Comparison of ENCODE assay signal across 8 mouse cellular contexts in the genomic region with DNA sequence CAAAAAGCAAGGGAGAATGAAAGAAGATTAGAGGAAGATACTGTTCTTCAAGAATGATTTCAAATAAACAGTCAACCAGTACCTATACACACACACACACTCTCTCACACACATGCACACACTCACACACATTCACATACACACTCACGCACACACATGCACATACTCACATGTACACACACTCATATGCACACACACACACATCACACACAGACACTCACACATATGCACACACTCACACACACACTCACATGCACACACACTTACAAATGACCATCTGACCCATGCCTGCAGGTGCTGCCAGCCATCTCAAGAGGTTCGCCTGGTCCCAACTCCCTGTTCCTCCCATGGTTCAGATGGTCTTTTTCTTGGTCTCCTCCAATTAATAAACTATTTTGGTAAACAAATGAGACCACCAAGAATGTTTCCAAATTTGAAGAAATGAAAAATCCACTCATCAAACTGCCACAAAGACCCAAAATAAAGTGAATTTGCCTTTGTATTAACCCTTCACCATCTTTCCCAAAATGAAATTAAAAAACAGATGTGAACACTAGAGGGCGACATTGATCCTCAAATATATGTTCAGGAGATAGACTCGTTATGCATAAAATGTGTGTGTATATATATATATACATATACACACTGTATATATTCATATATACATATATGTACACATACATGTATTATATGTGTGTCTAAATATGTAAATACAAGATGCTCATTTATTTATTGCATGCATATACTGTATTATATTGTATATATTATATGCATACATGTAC.
DNase-seq lines count a peak whose midpoint lies in the region; ATAC-seq and TF ChIP-seq lines count a peak whose summit lies in the region.

No protein-coding gene starts in this region.

- no peak overlapping the region for H3K4me3 ChIP-seq in kidney, postnatal 0 days (replicated peaks; ENCODE audit: low read depth, low read length)
- H3K4me3 ChIP-seq in E14TG2a.4 (replicated peaks; ENCODE audit: low read length) = no peak overlapping the region

- no peak overlapping the region for H3K27ac ChIP-seq in kidney, postnatal 0 days

- H3K4me2 ChIP-seq in kidney, postnatal 0 days (ENCODE audit: low read length) = no peak overlapping the region

- H3K27me3 ChIP-seq in kidney, postnatal 0 days (ENCODE audit: insufficient read depth, low read length) = no peaks in the 10 kb centered on the region
- H3K27me3 ChIP-seq in E14TG2a.4 (ENCODE audit: insufficient read depth, low read length) = no peaks in the 10 kb centered on the region

- no peaks in the 10 kb centered on the region for H3K36me3 ChIP-seq in kidney, postnatal 0 days (ENCODE audit: insufficient read depth, low read length)
- no peaks in the 10 kb centered on the region for H3K36me3 ChIP-seq in E14TG2a.4 (ENCODE audit: insufficient read depth, low read length)

- H3K9me3 ChIP-seq in kidney, postnatal 0 days (replicated peaks; ENCODE audit: low read length) = no peaks in the 10 kb centered on the region
- no peaks in the 10 kb centered on the region for H3K9me3 ChIP-seq in E14TG2a.4 (ENCODE audit: low read length)

- peak; percentile 75 for DNase-seq in kidney, postnatal 0 days (ENCODE audit: low spot score)
- no peak for DNase-seq in kidney, postnatal 14 days
- no peak for DNase-seq in ovary, postnatal 36 days (ENCODE audit: low spot score)
- DNase-seq in cerebellum, adult 9-11 months = no peak
- no peak for DNase-seq in cerebellum, adult 11 months

- H3K9ac ChIP-seq in kidney, postnatal 0 days (ENCODE audit: low read depth, low read length) = no peak overlapping the region

- 47% methylated on average over 4 of the region's 4 CpGs for WGBS in kidney, postnatal 0 days

- H3K4me1 ChIP-seq in kidney, postnatal 0 days (replicated peaks; ENCODE audit: insufficient read depth, low read length) = no peaks in the 10 kb centered on the region
- H3K4me1 ChIP-seq in E14TG2a.4 (replicated peaks; ENCODE audit: low read depth, low read length) = no peaks in the 10 kb centered on the region

- no peak for ATAC-seq in kidney, postnatal 0 days (replicated peaks; ENCODE audit: low FRiP score, low read depth)
- ATAC-seq in common myeloid progenitor, adult 5-6 weeks (replicated peaks; ENCODE audit: low read depth, poor library complexity, severe bottlenecking) = peak; percentile 73
- peak; percentile 79 for ATAC-seq in megakaryocyte progenitor cell, adult 5-6 weeks (replicated peaks; ENCODE audit: poor library complexity)

- TF ChIP-seq CTCF in kidney, postnatal 0 days (IDR thresholded peaks at IDR 0.05; ENCODE audit: low read depth) = peak; percentile 72
- peak; percentile 40 for TF ChIP-seq CTCF in E14TG2a.4 (conservative IDR thresholded peaks at IDR 0.05; ENCODE audit: low read length)
